Mouse (Mus musculus): ENCODE results near the gene Supt5. TPM values are rescaled to one million over a fixed set of nuclear protein-coding genes. Genes with fewer than 3 reads are reported as not detected.

Gene Supt5
- polyA plus RNA-seq, 1 experiment = 93.3 TPM

DNA sequence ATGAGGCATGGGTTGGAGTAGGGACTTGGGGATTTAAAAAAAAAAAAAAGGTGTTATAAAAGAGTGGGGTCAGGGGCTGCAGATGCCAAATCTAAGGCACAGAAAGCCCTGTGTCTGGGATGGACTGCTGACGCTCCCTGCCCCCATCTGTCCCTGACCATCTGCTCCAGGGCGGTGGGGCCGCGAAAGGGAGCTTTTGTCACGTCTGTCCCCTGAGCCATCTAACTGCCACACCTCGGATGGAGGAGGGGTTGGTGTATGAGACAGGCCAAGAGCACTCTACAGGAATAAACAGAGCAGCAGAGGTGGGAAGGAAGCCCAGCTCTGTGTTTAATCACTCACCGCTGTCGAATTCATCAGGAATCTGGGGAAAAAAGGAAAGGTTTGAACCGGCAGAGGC, 28.8 kb downstream of the Supt5 start:
- H3K4me3 ChIP-seq (replicated peaks) = no peak overlapping the region
- H3K27me3 ChIP-seq (replicated peaks) = no peaks in the 10 kb centered on the region
- H3K36me3 ChIP-seq (replicated peaks; ENCODE audit: low read length) = peaks cover 68% of the 10 kb centered on the region

DNA sequence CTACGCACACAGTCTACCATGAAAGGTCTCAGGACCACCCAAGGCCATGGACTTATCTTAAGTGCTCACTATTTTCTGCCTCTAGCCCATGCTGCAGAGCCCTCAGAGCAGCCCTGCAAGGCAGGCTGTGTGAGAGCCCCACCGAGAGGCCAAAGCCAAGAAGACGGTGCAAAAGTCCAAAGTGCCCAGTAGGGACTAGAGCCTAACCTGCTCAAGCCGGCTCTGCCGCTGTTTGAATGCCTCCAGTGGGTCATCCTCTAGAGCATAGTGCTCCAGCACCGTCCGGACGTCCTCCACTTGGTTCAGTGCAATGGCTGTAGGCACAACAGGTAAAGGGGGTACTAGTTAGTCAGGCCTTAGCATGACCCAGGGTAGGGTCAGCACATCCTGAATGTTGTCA, 32.3 kb downstream of the Supt5 start:
- Histone ChIP-seq H3K36me3 (replicated peaks; ENCODE audit: low read length) (peaks cover 63% of the 10 kb centered on the region), H3K4me1 (peaks cover 34% of the 10 kb centered on the region), H3K9me3 (no peaks in the 10 kb centered on the region), H3K4me3 (replicated peaks) (no peak overlapping the region), H3K27me3 (replicated peaks) (peaks cover 14% of the 10 kb centered on the region)
- TF ChIP-seq GATA1 (IDR thresholded peaks at IDR 0.05; ENCODE audit: borderline replicate concordance, low read length) = no peak
- TF ChIP-seq FLI1 (IDR thresholded peaks at IDR 0.05; ENCODE audit: low read length) = no peak

More for the DNA sequence above, 28.8 kb downstream of the Supt5 start:
- Histone ChIP-seq H3K4me1 (peaks cover 30% of the 10 kb centered on the region), H3K9me3 (no peaks in the 10 kb centered on the region)
- TF ChIP-seq FLI1 (IDR thresholded peaks at IDR 0.05; ENCODE audit: low read length) (no peak), GATA1 (IDR thresholded peaks at IDR 0.05; ENCODE audit: borderline replicate concordance, low read length) (no peak)

DNA sequence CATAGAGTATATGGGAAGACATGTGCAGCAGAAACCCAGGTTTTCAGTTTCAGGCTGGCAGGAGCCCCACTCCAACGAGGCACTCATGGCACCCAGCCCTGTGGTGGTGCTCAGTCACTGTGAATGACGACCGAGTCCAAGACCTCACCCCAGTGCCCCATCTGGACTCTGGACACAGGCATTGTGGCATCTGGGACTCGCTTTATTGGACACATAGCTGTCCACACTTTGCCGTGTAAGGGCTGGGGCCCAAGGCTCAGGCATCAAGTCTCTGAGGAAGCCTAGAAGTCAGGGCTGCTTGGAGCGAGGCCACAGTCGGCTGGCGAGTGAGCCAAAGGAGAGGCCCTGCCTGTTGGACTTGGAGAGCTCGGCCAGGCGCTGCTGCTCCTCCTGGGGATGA, 32.9 kb downstream of the Supt5 start:
- peaks cover 63% of the 10 kb centered on the region for H3K36me3 ChIP-seq (replicated peaks; ENCODE audit: low read length)
- no peak overlapping the region for H3K4me3 ChIP-seq (replicated peaks)
- H3K4me1 ChIP-seq = peaks cover 31% of the 10 kb centered on the region
- TF ChIP-seq FLI1 (IDR thresholded peaks at IDR 0.05; ENCODE audit: low read length) (no peak), GATA1 (IDR thresholded peaks at IDR 0.05; ENCODE audit: borderline replicate concordance, low read length) (no peak)
- H3K9me3 ChIP-seq = no peaks in the 10 kb centered on the region
- peaks cover 19% of the 10 kb centered on the region for H3K27me3 ChIP-seq (replicated peaks)

DNA sequence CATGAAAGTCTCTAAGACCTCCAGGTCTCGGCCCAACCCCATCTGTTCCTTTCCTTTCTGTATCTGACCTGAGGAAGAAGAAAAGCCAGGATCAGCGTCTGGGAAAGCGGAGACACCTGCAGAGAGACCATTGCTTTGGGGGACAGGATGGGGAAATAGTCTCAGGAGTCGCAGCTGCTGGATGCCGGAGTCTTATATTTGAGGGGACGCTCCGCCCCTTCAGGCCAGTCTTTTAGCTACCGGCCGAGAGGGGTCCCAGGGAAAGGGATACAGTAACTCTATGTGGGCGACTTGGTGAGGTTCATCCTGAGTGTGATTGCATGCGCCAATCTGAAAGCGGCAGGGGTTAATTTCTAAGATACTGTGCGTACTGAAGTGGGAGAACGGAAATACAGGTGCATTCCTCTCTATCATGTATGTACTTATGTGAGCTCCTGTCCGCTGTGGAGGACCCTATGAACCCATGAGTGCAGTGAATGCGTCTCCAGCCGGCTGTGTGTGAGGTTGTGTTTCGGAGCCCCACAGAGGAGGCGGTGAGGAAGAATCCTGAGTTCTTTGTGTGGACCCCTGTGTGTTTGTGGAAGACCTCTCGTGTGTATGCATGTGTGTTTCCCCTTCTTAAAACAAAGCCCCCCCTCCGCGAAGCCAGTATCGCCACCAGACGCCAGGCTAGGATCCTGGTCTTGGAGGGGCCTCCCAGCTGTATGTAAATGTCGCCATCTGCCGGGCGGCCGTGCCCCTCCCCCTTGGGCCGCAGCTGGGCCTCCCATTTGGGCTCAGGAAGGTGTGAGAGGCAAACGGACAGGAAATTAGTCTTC, 36.7 kb downstream of the Supt5 start, which contains the start of gene Dll3:
TSS of gene Dll3 (minus strand) at position 623 of the 818 bp plus-strand sequence.
- peak within 1 kb of the TSS; percentile 86 for H3K4me3 ChIP-seq (replicated peaks)
- peaks cover 25% of the 10 kb centered on the region for H3K36me3 ChIP-seq (replicated peaks; ENCODE audit: low read length)
- peaks cover 29% of the 10 kb centered on the region for H3K4me1 ChIP-seq
- TF ChIP-seq FLI1 (IDR thresholded peaks at IDR 0.05; ENCODE audit: low read length) (no peak), GATA1 (IDR thresholded peaks at IDR 0.05; ENCODE audit: borderline replicate concordance, low read length) (no peak)
- H3K27me3 ChIP-seq (replicated peaks) = peaks cover 55% of the 10 kb centered on the region
- no peaks in the 10 kb centered on the region for H3K9me3 ChIP-seq

DNA sequence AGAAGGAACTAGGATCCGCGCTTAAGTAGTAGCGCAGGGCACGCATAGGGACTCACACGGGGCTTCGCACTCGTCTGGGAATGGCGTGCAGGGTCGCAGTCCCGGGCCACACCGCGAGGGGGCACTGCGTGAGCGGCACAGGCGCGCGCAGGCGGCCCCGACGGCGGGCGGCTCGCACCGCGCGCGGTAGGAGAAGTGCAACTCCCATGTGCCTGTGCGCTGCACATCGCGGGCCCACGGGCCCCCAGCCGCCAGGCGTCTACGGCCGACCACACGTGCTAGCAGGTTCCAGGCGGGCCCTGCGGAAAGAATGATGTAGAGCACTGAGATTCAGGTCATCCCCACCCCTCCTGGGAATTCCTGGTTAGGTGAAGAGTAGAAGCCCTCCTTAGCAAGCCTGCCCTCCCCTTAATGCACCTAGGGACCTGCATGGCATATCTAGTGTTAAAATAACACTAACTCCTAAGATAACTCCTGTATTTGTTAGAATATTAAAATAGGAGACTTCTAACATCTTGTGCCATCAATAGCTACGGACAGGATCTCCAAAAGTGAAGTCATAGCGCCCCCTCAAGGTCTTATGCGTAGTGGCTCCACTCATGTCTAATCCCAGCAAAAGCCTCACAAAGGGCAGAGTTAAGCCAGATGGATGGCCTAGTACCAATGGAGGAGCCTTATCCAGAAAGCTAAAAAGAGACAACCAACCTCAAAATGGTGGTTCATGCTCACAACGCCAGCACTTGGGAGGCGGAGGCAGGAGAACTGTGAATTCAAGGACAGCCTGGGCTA, 39.5 kb downstream of the Supt5 start:
- Histone ChIP-seq H3K9me3 (no peaks in the 10 kb centered on the region), H3K4me1 (peaks cover 38% of the 10 kb centered on the region), H3K27me3 (replicated peaks) (peaks cover 82% of the 10 kb centered on the region), H3K4me3 (replicated peaks) (peak overlapping the region; percentile 64), H3K36me3 (replicated peaks; ENCODE audit: low read length) (no peaks in the 10 kb centered on the region)
- TF ChIP-seq FLI1 (IDR thresholded peaks at IDR 0.05; ENCODE audit: low read length) = no peak
- TF ChIP-seq GATA1 (IDR thresholded peaks at IDR 0.05; ENCODE audit: borderline replicate concordance, low read length) = no peak

DNA sequence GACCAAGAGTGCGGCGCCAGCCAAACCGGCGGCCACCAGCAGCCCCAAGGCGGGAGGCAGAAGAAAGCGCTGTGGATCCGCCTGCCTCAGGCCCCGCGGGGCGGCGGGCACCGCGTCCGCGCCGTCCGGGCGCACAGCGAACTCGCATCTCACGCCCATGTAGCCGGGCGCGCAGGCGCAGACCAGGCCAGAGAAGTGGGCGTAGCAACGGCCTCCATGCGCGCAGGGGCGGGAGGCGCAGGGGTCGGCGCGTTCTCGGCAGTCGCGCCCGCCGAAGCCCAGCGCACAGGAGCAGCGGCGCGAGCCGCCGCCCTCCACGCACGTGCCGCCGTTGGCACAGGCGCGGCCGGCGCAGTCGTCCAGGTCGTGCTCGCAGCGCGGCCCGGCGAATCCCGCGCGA, 44.1 kb downstream of the Supt5 start:
- Histone ChIP-seq H3K4me3 (replicated peaks) (peak overlapping the region; percentile 90), H3K4me1 (peaks cover 38% of the 10 kb centered on the region)
- TF ChIP-seq FLI1 (IDR thresholded peaks at IDR 0.05; ENCODE audit: low read length) (no peak), GATA1 (IDR thresholded peaks at IDR 0.05; ENCODE audit: borderline replicate concordance, low read length) (no peak)

DNA sequence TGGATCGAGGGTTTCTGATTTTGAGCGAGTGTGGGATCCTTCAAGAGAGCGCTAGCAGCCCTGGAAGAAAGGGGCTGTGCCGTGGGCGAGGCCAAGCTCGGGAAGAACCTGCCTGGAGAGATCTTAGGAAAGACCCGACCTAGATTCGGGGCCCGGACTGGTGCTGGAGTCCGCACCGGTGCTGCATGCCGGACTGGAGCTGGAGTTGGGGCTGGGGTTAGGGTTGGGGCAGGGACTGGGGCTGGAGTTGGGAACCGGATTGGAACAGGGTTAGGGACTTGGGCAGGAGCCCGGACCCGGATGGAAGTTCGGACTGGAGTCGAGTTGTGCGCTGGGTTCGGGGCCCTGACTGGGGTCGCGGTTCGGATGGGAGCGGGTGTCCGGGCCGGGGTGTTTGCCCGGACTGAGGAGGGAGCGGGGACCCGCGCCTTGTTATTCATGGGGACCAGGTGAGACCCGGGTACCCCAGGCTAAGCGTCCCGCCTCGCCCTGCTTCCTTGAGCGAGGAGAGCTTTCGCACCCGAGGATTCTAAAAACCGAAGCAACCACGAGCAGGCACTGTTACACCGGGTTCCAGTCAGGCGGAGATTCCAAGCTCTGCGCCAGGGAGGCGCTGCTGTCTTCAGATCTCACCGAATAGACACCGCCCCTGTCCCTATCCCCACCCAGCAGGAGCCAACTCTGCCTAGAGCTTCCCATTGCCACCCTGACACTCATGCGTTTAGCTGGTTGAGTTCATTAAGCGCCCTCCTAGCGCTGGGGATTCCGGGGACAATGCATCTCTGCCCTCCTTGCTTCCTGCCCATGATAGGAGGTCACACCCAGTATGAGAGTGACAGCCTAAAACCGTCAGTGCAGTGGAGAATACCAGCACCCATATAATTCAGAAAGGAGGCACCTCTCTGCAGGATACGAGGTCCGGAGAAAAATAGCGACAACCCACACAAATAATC, 47.6 kb downstream of the Supt5 start, which contains the start of gene Selenov:
TSS of gene Selenov (minus strand) at position 549 of the 953 bp plus-strand sequence.
- H3K4me1 ChIP-seq = peaks cover 38% of the 10 kb centered on the region
- no peaks in the 10 kb centered on the region for H3K36me3 ChIP-seq (replicated peaks; ENCODE audit: low read length)
- peaks cover 93% of the 10 kb centered on the region for H3K27me3 ChIP-seq (replicated peaks)
- peak within 1 kb of the TSS; percentile 78 for H3K4me3 ChIP-seq (replicated peaks)
- H3K9me3 ChIP-seq = peaks cover 15% of the 10 kb centered on the region
- TF ChIP-seq GATA1 (IDR thresholded peaks at IDR 0.05; ENCODE audit: borderline replicate concordance, low read length) (no peak), FLI1 (IDR thresholded peaks at IDR 0.05; ENCODE audit: low read length) (no peak)

More for the DNA sequence above, 44.1 kb downstream of the Supt5 start:
- Histone ChIP-seq H3K9me3 (no peaks in the 10 kb centered on the region), H3K27me3 (replicated peaks) (peaks cover 95% of the 10 kb centered on the region), H3K36me3 (replicated peaks; ENCODE audit: low read length) (no peaks in the 10 kb centered on the region)

DNA sequence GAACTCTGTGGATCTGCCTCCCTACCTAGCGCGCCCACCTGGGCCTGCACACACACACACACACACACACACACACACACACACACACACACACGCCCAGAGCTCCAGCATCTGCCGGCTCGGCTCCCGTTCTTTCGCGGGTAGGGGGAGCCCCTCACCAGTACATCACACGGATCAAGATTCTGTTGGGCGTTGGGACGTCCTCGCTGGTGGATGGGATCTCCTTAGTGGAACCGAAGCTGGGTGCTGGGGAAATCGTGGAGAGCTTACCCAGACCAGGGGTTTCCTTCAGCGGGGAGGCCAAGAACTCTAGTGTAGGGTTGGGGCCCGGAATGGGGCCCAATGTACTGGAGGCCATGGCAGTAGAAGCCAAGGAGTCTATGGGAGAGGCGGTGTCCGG, 48.4 kb downstream of the Supt5 start:
- Histone ChIP-seq H3K4me1 (peaks cover 38% of the 10 kb centered on the region), H3K4me3 (replicated peaks) (peak overlapping the region; percentile 78), H3K36me3 (replicated peaks; ENCODE audit: low read length) (no peaks in the 10 kb centered on the region), H3K27me3 (replicated peaks) (peaks cover 86% of the 10 kb centered on the region), H3K9me3 (peaks cover 15% of the 10 kb centered on the region)
- TF ChIP-seq GATA1 (IDR thresholded peaks at IDR 0.05; ENCODE audit: borderline replicate concordance, low read length) (no peak), FLI1 (IDR thresholded peaks at IDR 0.05; ENCODE audit: low read length) (no peak)

DNA sequence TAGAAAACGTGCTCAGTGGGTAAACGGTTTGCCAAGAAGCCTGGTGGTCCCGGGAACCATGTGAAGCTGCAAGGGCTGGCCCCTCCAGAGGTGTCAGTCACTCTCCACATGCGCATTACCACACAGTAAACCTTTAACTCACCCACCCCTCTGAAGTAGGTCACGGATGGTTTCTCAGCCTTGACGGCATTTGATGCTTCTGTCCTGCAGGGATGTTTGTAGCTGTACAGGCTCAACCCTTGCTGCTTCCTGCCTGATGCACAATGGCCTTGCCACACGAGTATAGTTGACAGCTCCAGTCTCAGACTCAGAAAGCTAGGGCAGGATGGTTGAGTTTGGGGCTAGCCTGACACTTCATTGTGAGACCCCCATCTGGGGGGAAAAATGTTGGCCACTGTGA, 57.9 kb downstream of the Supt5 start:
- Histone ChIP-seq H3K27me3 (replicated peaks) (peaks cover 12% of the 10 kb centered on the region), H3K36me3 (replicated peaks; ENCODE audit: low read length) (no peaks in the 10 kb centered on the region), H3K9me3 (peaks cover 3% of the 10 kb centered on the region; the same call in 1 of the 2 replicates), H3K4me3 (replicated peaks) (no peak overlapping the region), H3K4me1 (peaks cover 10% of the 10 kb centered on the region)
- TF ChIP-seq GATA1 (IDR thresholded peaks at IDR 0.05; ENCODE audit: borderline replicate concordance, low read length) (no peak), FLI1 (IDR thresholded peaks at IDR 0.05; ENCODE audit: low read length) (no peak)

Measured in megakaryocyte, embryonic 14.5 days (primary cell).